Mouse (Mus musculus): ENCODE results near the gene Eps8l3. TPM values are rescaled to one million over a fixed set of nuclear protein-coding genes. Genes with fewer than 3 reads are reported as not detected.

Eps8l3 gene
- polyA plus RNA-seq, 1 experiment = 27.9 TPM

- H3K4me1 ChIP-seq (ENCODE audit: control insufficient read depth, insufficient read depth, low read length) = peaks cover 3% of the 10 kb centered on the region
- H3K27ac ChIP-seq (ENCODE audit: control insufficient read depth, insufficient read depth, low read depth, low read length) = peak overlapping the region; percentile 86
- H3K4me3 ChIP-seq (ENCODE audit: control insufficient read depth, low read depth, low read length) = no peak overlapping the region
- TF ChIP-seq POLR2A (IDR thresholded peaks at IDR 0.05; ENCODE audit: control insufficient read depth, low read depth, low read length) = no peak
- TF ChIP-seq CTCF (IDR thresholded peaks at IDR 0.05; ENCODE audit: control insufficient read depth, insufficient read depth, insufficient replicate concordance, low read depth, low read length) = no peak
- H3K36me3 ChIP-seq (ENCODE audit: control insufficient read depth, insufficient read depth, low read length) = no peaks in the 10 kb centered on the region
- no peaks in the 10 kb centered on the region for H3K27me3 ChIP-seq (ENCODE audit: control insufficient read depth, insufficient read depth, low read length)
Measured at GRCm38 (mm10) chr3:107940524-107940923, 63.5 kb downstream of the Eps8l3 start.

- Histone ChIP-seq H3K27me3 (ENCODE audit: control insufficient read depth, insufficient read depth, low read length) (no peaks in the 10 kb centered on the region), H3K27ac (ENCODE audit: control insufficient read depth, insufficient read depth, low read depth, low read length) (peak overlapping the region; percentile 74), H3K4me1 (ENCODE audit: control insufficient read depth, insufficient read depth, low read length) (peaks cover 6% of the 10 kb centered on the region), H3K4me3 (ENCODE audit: control insufficient read depth, low read depth, low read length) (no peak overlapping the region), H3K36me3 (ENCODE audit: control insufficient read depth, insufficient read depth, low read length) (no peaks in the 10 kb centered on the region)
- TF ChIP-seq POLR2A (IDR thresholded peaks at IDR 0.05; ENCODE audit: control insufficient read depth, low read depth, low read length) = no peak
Measured at GRCm38 (mm10) chr3:107941261-107941660, 64.2 kb downstream of the Eps8l3 start.

Other genes with a start within 250 kb of the Eps8l3 start
- gene Gm10961, start 245.9 kb upstream of the Eps8l3 start, polyA plus RNA-seq (2012; rRNA removed) = not detected in 2 replicates
- gene Strip1, start 245.5 kb upstream of the Eps8l3 start, polyA plus RNA-seq (2012; rRNA removed) = 19.2 and 21.2 TPM in 2 replicates
- 35.7 and 48.2 TPM in 2 replicates for gene Ahcyl1, start 180.7 kb upstream of the Eps8l3 start, polyA plus RNA-seq (2012; rRNA removed)
- gene Csf1, start 116.8 kb upstream of the Eps8l3 start, polyA plus RNA-seq (2012; rRNA removed) = 2.8 and 3.5 TPM in 2 replicates
- 2,841 and 3,160 TPM in 2 replicates for gene Gstm5, start 18.6 kb downstream of the Eps8l3 start, polyA plus RNA-seq (2012; rRNA removed)
- 85.5 and 86.7 TPM in 2 replicates for gene Gstm7, start 54.6 kb downstream of the Eps8l3 start, polyA plus RNA-seq (2012; rRNA removed)
- 59.3 and 78.5 TPM in 2 replicates for gene Gstm6, start 66.5 kb downstream of the Eps8l3 start, polyA plus RNA-seq (2012; rRNA removed)
- gene Gstm3, start 92.1 kb downstream of the Eps8l3 start, polyA plus RNA-seq (2012; rRNA removed) = 0.19 TPM in 1 of 2 replicates, not detected in the other
- 246 and 344 TPM in 2 replicates for gene Gstm2, start 109.2 kb downstream of the Eps8l3 start, polyA plus RNA-seq (2012; rRNA removed)
- gene Gstm1, start 140.7 kb downstream of the Eps8l3 start, polyA plus RNA-seq (2012; rRNA removed) = 547 and 702 TPM in 2 replicates
- 18.9 and 20.7 TPM in 2 replicates for gene Gstm4, start 167.7 kb downstream of the Eps8l3 start, polyA plus RNA-seq (2012; rRNA removed)
- 15.0 and 16.6 TPM in 2 replicates for gene Ampd2, start 209.4 kb downstream of the Eps8l3 start, polyA plus RNA-seq (2012; rRNA removed)
- gene Gnat2, start 215.6 kb downstream of the Eps8l3 start, polyA plus RNA-seq (2012; rRNA removed) = 0.40 and 0.71 TPM in 2 replicates